Mouse (Mus musculus): ENCODE measurements at regions not wholly inside any gene's neighbourhood (a gene's known extent, or its start where the extent isn't known, plus 50 kb on each side); places are given as distances from the start of the nearest gene placed in this dataset.

GRCm38 (mm10) chr11:71527691-71528090, 222.0 kb upstream of the Wscd1 start:
- TF ChIP-seq CTCF (IDR thresholded peaks at IDR 0.05; ENCODE audit: extremely low read depth, insufficient read length, insufficient replicate concordance, low read depth, low read length) (no peak), POLR2A (IDR thresholded peaks at IDR 0.05; ENCODE audit: low read depth, low read length) (no peak)
